Mouse (Mus musculus): ENCODE data around the gene Dusp19.

DNA sequence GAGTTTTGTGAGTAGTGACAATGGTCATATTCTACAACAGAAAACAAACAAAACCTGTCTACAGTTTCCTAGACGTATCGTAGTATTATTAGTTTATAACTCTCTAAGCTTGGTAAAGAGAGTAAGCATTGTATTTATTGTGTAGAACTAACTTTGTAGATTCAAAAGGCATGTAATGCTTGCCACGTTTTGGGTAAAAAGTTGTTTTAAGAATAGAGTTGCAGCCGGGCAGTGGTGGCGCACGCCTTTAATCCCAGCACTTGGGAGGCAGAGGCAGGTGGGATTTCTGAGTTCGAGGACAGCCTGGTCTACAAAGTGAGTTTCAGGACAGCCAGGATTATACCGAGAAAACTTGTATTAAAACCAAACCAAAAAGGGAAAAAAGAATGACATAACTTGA lies 22.6 kb downstream of the Dusp19 start:
- TF ChIP-seq GATA1 (IDR thresholded peaks at IDR 0.05; ENCODE audit: borderline replicate concordance, low read length) (no peak), FLI1 (IDR thresholded peaks at IDR 0.05; ENCODE audit: low read length) (no peak)
